Mouse (Mus musculus): ENCODE measurements at regions not wholly inside any gene's neighbourhood (a gene's known extent, or its start where the extent isn't known, plus 50 kb on each side); places are given as distances from the start of the nearest gene placed in this dataset.

DNA sequence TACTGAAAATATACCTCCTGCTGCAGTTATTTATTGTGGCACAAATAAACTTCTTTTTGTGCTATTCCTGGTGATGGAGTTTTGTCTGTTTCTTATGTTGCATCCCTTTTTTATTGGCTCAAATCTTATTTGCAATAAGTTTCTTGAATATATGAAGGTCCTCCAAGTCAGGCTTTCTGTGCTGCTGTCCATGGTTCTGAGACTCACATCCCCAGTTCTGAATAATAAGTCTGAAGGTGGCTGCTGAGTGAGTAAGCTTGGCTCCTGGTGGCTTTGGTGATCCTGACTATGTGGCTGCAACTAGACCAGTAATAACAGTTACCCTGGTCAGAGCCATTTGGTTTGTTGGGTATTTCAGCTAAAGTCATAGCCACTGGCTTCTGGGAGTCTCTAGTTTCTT lies 433.6 kb upstream of the Nova1 start:
- TF ChIP-seq POLR2A (IDR thresholded peaks at IDR 0.05; ENCODE audit: borderline replicate concordance, low read depth, low read length) (no peak), CTCF (IDR thresholded peaks at IDR 0.05; ENCODE audit: low read depth, low read length) (no peak)
